In genomic region chr7:116307871-116308631, GRCm38 (mm10) we compare ENCODE assay signal across 8 mouse cellular contexts. TPM values are rescaled to one million over a fixed set of nuclear protein-coding genes. Genes with fewer than 3 reads are reported as not detected.
DNase-seq lines count a peak whose midpoint lies in the region; ATAC-seq and TF ChIP-seq lines count a peak whose summit lies in the region.

Gene Plekha7 (minus strand): TSS chr7:116308376.

- peak within 1 kb of the TSS; percentile 97 for H3K4me2 ChIP-seq in heart, embryonic 14.5 days (ENCODE audit: low read length)
- H3K4me2 ChIP-seq in neural tube, embryonic 15.5 days, result peak within 1 kb of the TSS; percentile 100

- TF ChIP-seq POLR2A in lung, adult 2 months (IDR thresholded peaks at IDR 0.05; ENCODE audit: borderline replicate concordance, extremely low read depth, low read depth, low read length), result no peak

- no peaks in the 10 kb centered on the region for H3K9me3 ChIP-seq in heart, embryonic 14.5 days (ENCODE audit: control insufficient read depth, low read length)
- no peaks in the 10 kb centered on the region for H3K9me3 ChIP-seq in neural tube, embryonic 15.5 days (replicated peaks)

- peak within 1 kb of the TSS; percentile 58 for H3K4me3 ChIP-seq in left cerebral cortex, adult 2 months
- peak within 1 kb of the TSS; percentile 83 to 84 for H3K4me3 ChIP-seq in heart, embryonic 14.5 days (ENCODE audit: control insufficient read depth in 1 of 2, insufficient read depth in 1 of 2, low read depth in 1 of 2, low read length in 2 of 2)
- peak within 1 kb of the TSS; percentile 73 for H3K4me3 ChIP-seq in lung, adult 2 months (replicated peaks; ENCODE audit: extremely low read depth, low read depth, low read length)
- H3K4me3 ChIP-seq in neural tube, embryonic 15.5 days (replicated peaks), result peak within 1 kb of the TSS; percentile 65

- ATAC-seq in heart, embryonic 14.5 days (ENCODE audit: insufficient number of reproducible peaks, insufficient read depth, low FRiP score, low read depth), result peak; percentile 71
- ATAC-seq in neural tube, embryonic 15.5 days (ENCODE audit: low FRiP score), result peak; percentile 57

- no peaks in the 10 kb centered on the region for H3K36me3 ChIP-seq in heart, embryonic 14.5 days (ENCODE audit: control insufficient read depth, insufficient read depth, low read length)
- H3K36me3 ChIP-seq in neural tube, embryonic 15.5 days, result no peaks in the 10 kb centered on the region

- no peak for DNase-seq in left cerebral cortex, adult 2 months (ENCODE audit: extremely low spot score in 1 of 2, low spot score in 2 of 2)
- DNase-seq in left cerebral cortex, adult 11 months (ENCODE audit: low spot score), result no peak
- DNase-seq in cerebellum, postnatal 25 days, result peak; percentile 40 to 60
- peak; percentile 79 for DNase-seq in kidney, postnatal 10 days
- DNase-seq in lung, adult 2 months, result peak; percentile 71
- DNase-seq in urinary bladder, adult 2 months (ENCODE audit: low spot score), result peak; percentile 57

- no peak for TF ChIP-seq CTCF in left cerebral cortex, adult 2 months (IDR thresholded peaks at IDR 0.05)
- TF ChIP-seq CTCF in lung, adult 2 months (IDR thresholded peaks at IDR 0.05; ENCODE audit: insufficient read depth, low read length), result no peak

- intact Hi-C loops in left cerebral cortex, adult 2 months (cut with DNase I), result loop anchor here (5.0 kb wide), 1 partner anchor 51 kb away; no protein-coding TSS in a partner anchor

- WGBS in heart, embryonic 14.5 days, result 0% methylated on average over 65 of the region's 65 CpGs
- 1% methylated on average over 64 of the region's 65 CpGs for WGBS in lung, adult 2 months
- WGBS in neural tube, embryonic 15.5 days, result under 1% methylated on average over 63 of the region's 65 CpGs

- H3K9ac ChIP-seq in heart, embryonic 14.5 days (ENCODE audit: low read length), result peak within 1 kb of the TSS; percentile 76
- peak within 1 kb of the TSS; percentile 47 for H3K9ac ChIP-seq in neural tube, embryonic 15.5 days (replicated peaks)

- no peak within 1 kb of the TSS for H3K27ac ChIP-seq in left cerebral cortex, adult 2 months
- peak within 1 kb of the TSS; percentile 11 to 61; a peak in 3 of 4 replicates for H3K27ac ChIP-seq in heart, embryonic 14.5 days (replicated peaks in 1 of 2; ENCODE audit: control insufficient read depth in 1 of 2, insufficient read depth in 1 of 2, low read depth in 2 of 2, low read length in 2 of 2)
- peak within 1 kb of the TSS; percentile 45; the same call in 1 of the 2 replicates for H3K27ac ChIP-seq in neural tube, embryonic 15.5 days (replicated peaks)

- peaks cover 14 to 19% of the 10 kb centered on the region in 2 experiments for H3K4me1 ChIP-seq in heart, embryonic 14.5 days (ENCODE audit: control insufficient read depth in 2 of 2, insufficient read depth in 2 of 2, low read length in 2 of 2)
- peaks cover 8% of the 10 kb centered on the region for H3K4me1 ChIP-seq in lung, adult 2 months (ENCODE audit: control insufficient read depth, insufficient read depth, low read length)
- peaks cover 23% of the 10 kb centered on the region for H3K4me1 ChIP-seq in neural tube, embryonic 15.5 days

- H3K27me3 ChIP-seq in heart, embryonic 14.5 days (ENCODE audit: control insufficient read depth, insufficient read depth, low read length), result 0 out of 2 replicates have a peak, but pooled peaks cover 3% of the 10 kb centered on the region
- peaks cover 26% of the 10 kb centered on the region for H3K27me3 ChIP-seq in neural tube, embryonic 15.5 days (replicated peaks)

RNA-seq across cellular contexts. Expression of gene Plekha7, which starts in this region (rescaled TPM):
- 10 to 100 TPM; 25.5 to 31.0 TPM for total RNA-seq in left cerebral cortex, adult 2 months (2021)
- 26.1 and 28.0 TPM in 2 replicates for polyA plus RNA-seq in heart, embryonic 14.5 days (2014; fragmentation: Nextera tagmentation; extraction: Ambion mirVana)
- 9.4 and 10.0 TPM in 2 replicates for polyA plus RNA-seq in lung, adult 2 months (2012; rRNA removed)
- 5.4 and 12.8 TPM in 2 replicates for polyA plus RNA-seq in neural tube, embryonic 15.5 days (2015; fragmentation: Nextera tagmentation; extraction: Ambion mirVana)
- polyA plus RNA-seq in urinary bladder, adult 2 months (2012; rRNA removed), result 18.4 and 21.4 TPM in 2 replicates

Comparison
In these comparisons a context has a peak if more than half of its experiments do, and no peak if none do; other contexts are left out.
1. DNase-seq: peak in cerebellum, postnatal 25 days (2 of 2), kidney, postnatal 10 days (single experiment), lung, adult 2 months (single experiment) and urinary bladder, adult 2 months (single experiment); none in left cerebral cortex, adult 2 months (0 of 2) and left cerebral cortex, adult 11 months (single experiment).
2. Peak in every context shown above with its lines, with median percentiles within 50 percentile points of each other: H3K4me3 ChIP-seq.